Mouse (Mus musculus): ENCODE results near the gene Dbndd2. TPM values are rescaled to one million over a fixed set of nuclear protein-coding genes. Genes with fewer than 3 reads are reported as not detected.
A peak's percentile ranks its signal among the peaks of the same experiment; 100 is the strongest.

Gene Dbndd2
- polyA plus RNA-seq, 1 experiment from 2014 or later = 1.9 TPM

GRCm38 (mm10) chr2:164505619-164506347, 19.9 kb downstream of the Dbndd2 start:
- Histone ChIP-seq H3K9me3 (replicated peaks) (peaks cover 3% of the 10 kb centered on the region; the same call in 1 of the 2 replicates), H3K36me3 (peaks cover 61% of the 10 kb centered on the region), H3K9ac (no peak overlapping the region), H3K27me3 (no peaks in the 10 kb centered on the region), H3K4me1 (replicated peaks) (no peaks in the 10 kb centered on the region), H3K27ac (peak overlapping the region; percentile 26), H3K4me2 (no peak overlapping the region), H3K4me3 (replicated peaks) (no peak overlapping the region)
- ATAC-seq (ENCODE audit: low read depth) (0 out of 2 replicates have a peak, but pooled peaks have one; percentile 25), DNase-seq (no peak)
- 70% methylated on average over 4 of the region's 4 CpGs for WGBS (ENCODE audit: insufficient replicate concordance)

- H3K36me3 ChIP-seq = peaks cover 42% of the 10 kb centered on the region
- no peaks in the 10 kb centered on the region for H3K27me3 ChIP-seq
- H3K27ac ChIP-seq = no peak overlapping the region
- no peak for DNase-seq
- H3K4me1 ChIP-seq (replicated peaks) = peaks cover 9% of the 10 kb centered on the region
- no peak overlapping the region for H3K9ac ChIP-seq
- H3K4me2 ChIP-seq = no peak overlapping the region
- no peak overlapping the region for H3K4me3 ChIP-seq (replicated peaks)
- ATAC-seq (ENCODE audit: low read depth) = no peak
- 85% methylated on average over 19 of the region's 19 CpGs for WGBS (ENCODE audit: insufficient replicate concordance)
- H3K9me3 ChIP-seq (replicated peaks) = peaks cover 3% of the 10 kb centered on the region; the same call in 1 of the 2 replicates
Observed at GRCm38 (mm10) chr2:164507811-164508210, 21.9 kb downstream of the Dbndd2 start.

GRCm38 (mm10) chr2:164510621-164511190, 24.8 kb downstream of the Dbndd2 start:
- H3K4me2 ChIP-seq = no peak overlapping the region
- H3K9me3 ChIP-seq (replicated peaks) = no peaks in the 10 kb centered on the region
- H3K4me1 ChIP-seq (replicated peaks) = peaks cover 16% of the 10 kb centered on the region
- H3K4me3 ChIP-seq (replicated peaks) = no peak overlapping the region
- no peak for ATAC-seq (ENCODE audit: low read depth)
- no peaks in the 10 kb centered on the region for H3K27me3 ChIP-seq
- peaks cover 13% of the 10 kb centered on the region; the same call in 1 of the 2 replicates for H3K36me3 ChIP-seq
- 46% methylated on average over 4 of the region's 5 CpGs for WGBS (ENCODE audit: insufficient replicate concordance)
- DNase-seq = no peak
- H3K9ac ChIP-seq = no peak overlapping the region
- H3K27ac ChIP-seq = no peak overlapping the region

GRCm38 (mm10) chr2:164512121-164512909, 26.4 kb downstream of the Dbndd2 start:
- 36% methylated on average over 11 of the region's 14 CpGs for whole genome bisulfite sequencing (ENCODE audit: insufficient replicate concordance)
- Histone ChIP-seq H3K27ac (no peak overlapping the region), H3K4me2 (no peak overlapping the region), H3K9me3 (replicated peaks) (no peaks in the 10 kb centered on the region), H3K4me1 (replicated peaks) (peaks cover 16% of the 10 kb centered on the region), H3K9ac (no peak overlapping the region; the same call in 1 of the 2 replicates), H3K36me3 (peaks cover 1% of the 10 kb centered on the region; the same call in 1 of the 2 replicates), H3K27me3 (no peaks in the 10 kb centered on the region), H3K4me3 (replicated peaks) (no peak overlapping the region)
- ATAC-seq (ENCODE audit: low read depth) = peak; percentile 63
- peak; percentile 11 for DNase-seq

DNA sequence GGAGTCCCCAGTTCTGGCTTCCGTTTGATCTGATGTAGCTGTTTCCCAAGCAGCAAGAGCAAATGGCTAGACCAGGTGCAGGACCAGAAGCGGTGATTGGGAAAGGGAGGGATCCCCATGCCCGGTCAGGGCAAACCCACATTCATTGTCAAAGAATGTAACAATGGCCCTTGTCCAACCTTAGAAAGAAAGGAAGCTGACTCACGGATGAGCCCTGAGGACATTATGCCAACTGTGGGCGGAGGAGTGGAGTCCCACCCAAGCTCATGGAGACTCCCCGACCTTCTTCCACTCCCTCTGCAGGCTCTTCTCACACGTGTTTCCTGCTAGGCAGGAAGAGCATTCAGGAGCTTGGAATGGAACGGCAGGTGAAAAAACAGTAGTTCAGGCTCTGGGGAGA, 27.5 kb downstream of the Dbndd2 start:
- 48% methylated on average over 8 of the region's 8 CpGs for WGBS (ENCODE audit: insufficient replicate concordance)
- Histone ChIP-seq H3K36me3 (no peaks in the 10 kb centered on the region), H3K4me3 (replicated peaks) (no peak overlapping the region), H3K4me2 (no peak overlapping the region), H3K4me1 (replicated peaks) (peaks cover 16% of the 10 kb centered on the region), H3K9me3 (replicated peaks) (no peaks in the 10 kb centered on the region), H3K27ac (no peak overlapping the region), H3K27me3 (no peaks in the 10 kb centered on the region), H3K9ac (no peak overlapping the region)
- DNase-seq = no peak
- ATAC-seq (ENCODE audit: low read depth) = no peak

GRCm38 (mm10) chr2:164514916-164515315, 29.0 kb downstream of the Dbndd2 start:
- H3K4me1 ChIP-seq (replicated peaks) = peaks cover 16% of the 10 kb centered on the region
- H3K4me3 ChIP-seq (replicated peaks) = no peak overlapping the region
- H3K9me3 ChIP-seq (replicated peaks) = no peaks in the 10 kb centered on the region
- no peak overlapping the region for H3K27ac ChIP-seq
- H3K9ac ChIP-seq = no peak overlapping the region
- ATAC-seq (ENCODE audit: low read depth) (no peak), DNase-seq (no peak)
- H3K27me3 ChIP-seq = no peaks in the 10 kb centered on the region
- WGBS (ENCODE audit: insufficient replicate concordance) = 77% methylated on average over 3 of the region's 3 CpGs
- H3K4me2 ChIP-seq = no peak overlapping the region
- H3K36me3 ChIP-seq = no peaks in the 10 kb centered on the region

GRCm38 (mm10) chr2:164515897-164516296, 30.0 kb downstream of the Dbndd2 start:
- WGBS (ENCODE audit: insufficient replicate concordance) = 65% methylated on average over 9 of the region's 9 CpGs
- DNase-seq (no peak), ATAC-seq (ENCODE audit: low read depth) (no peak)
- no peaks in the 10 kb centered on the region; the same call in 1 of the 2 replicates for H3K27me3 ChIP-seq
- H3K4me3 ChIP-seq (replicated peaks) = no peak overlapping the region
- H3K9me3 ChIP-seq (replicated peaks) = no peaks in the 10 kb centered on the region
- no peaks in the 10 kb centered on the region for H3K36me3 ChIP-seq
- H3K27ac ChIP-seq = no peak overlapping the region
- peaks cover 16% of the 10 kb centered on the region for H3K4me1 ChIP-seq (replicated peaks)
- H3K4me2 ChIP-seq = no peak overlapping the region
- H3K9ac ChIP-seq = no peak overlapping the region

GRCm38 (mm10) chr2:164516592-164516991, 30.7 kb downstream of the Dbndd2 start:
- Histone ChIP-seq H3K36me3 (no peaks in the 10 kb centered on the region), H3K4me3 (replicated peaks) (no peak overlapping the region), H3K9ac (no peak overlapping the region), H3K9me3 (replicated peaks) (no peaks in the 10 kb centered on the region), H3K4me2 (no peak overlapping the region), H3K27ac (no peak overlapping the region), H3K4me1 (replicated peaks) (peaks cover 16% of the 10 kb centered on the region), H3K27me3 (peaks cover 3% of the 10 kb centered on the region; the same call in 1 of the 2 replicates)
- DNase-seq (no peak), ATAC-seq (ENCODE audit: low read depth) (no peak)
- 76% methylated on average over 11 of the region's 11 CpGs for WGBS (ENCODE audit: insufficient replicate concordance)

DNA sequence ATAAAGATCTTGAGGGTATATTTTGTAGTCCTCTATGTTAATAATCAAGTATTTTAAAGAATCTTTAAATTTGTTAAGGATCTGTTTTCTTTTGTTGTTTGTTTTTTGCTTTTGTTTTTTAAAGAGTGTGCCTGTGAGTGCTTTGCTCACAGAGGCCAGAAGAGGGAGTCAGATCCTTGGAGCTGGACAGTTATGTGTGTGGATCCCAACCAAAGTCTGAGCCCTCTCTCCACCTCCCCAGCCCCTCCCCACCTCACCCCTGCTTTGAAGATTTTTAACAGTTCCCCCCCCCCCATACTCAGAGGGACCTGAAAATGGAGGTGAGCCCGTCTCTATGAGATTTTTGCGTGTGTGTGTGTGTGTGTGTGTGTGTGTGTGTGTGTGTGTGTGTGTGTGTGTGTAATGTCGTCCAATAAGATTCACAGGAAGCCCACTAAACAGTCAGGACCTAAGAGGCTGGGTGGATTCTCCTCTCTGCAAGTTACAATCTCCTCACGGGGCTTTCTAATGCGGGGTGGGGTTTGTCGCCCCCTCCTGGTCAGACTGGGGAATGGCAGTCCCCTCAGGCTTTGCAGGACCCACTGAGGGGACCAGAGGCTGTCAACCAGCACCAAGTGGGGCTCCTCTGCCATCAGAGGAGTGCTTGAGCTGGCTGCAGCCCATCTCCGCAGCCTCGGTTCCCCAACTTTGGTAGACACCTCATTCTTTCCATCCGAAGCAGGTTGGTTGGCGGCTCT, 31.7 kb downstream of the Dbndd2 start:
- H3K27ac ChIP-seq = no peak overlapping the region
- peak; percentile 48; the same call in 1 of the 2 replicates for ATAC-seq (ENCODE audit: low read depth)

GRCm38 (mm10) chr2:164518266-164519170, 32.6 kb downstream of the Dbndd2 start:
- ATAC-seq (ENCODE audit: low read depth) = no peak
- no peak for DNase-seq
- Histone ChIP-seq H3K4me3 (replicated peaks) (no peak overlapping the region), H3K27me3 (peaks cover 16% of the 10 kb centered on the region; the same call in 1 of the 2 replicates), H3K9me3 (replicated peaks) (no peaks in the 10 kb centered on the region), H3K4me2 (no peak overlapping the region), H3K27ac (no peak overlapping the region), H3K9ac (no peak overlapping the region), H3K4me1 (replicated peaks) (0 out of 2 replicates have a peak, but pooled peaks cover 3% of the 10 kb centered on the region), H3K36me3 (no peaks in the 10 kb centered on the region)
- 48% methylated on average over 11 of the region's 11 CpGs for WGBS (ENCODE audit: insufficient replicate concordance)

More for the DNA sequence above, 31.7 kb downstream of the Dbndd2 start:
- Histone ChIP-seq H3K9ac (no peak overlapping the region), H3K36me3 (no peaks in the 10 kb centered on the region), H3K9me3 (replicated peaks) (no peaks in the 10 kb centered on the region), H3K27me3 (peaks cover 10% of the 10 kb centered on the region; the same call in 1 of the 2 replicates), H3K4me2 (no peak overlapping the region), H3K4me1 (replicated peaks) (peaks cover 12% of the 10 kb centered on the region), H3K4me3 (replicated peaks) (no peak overlapping the region)
- peak; percentile 48 for DNase-seq
- 32% methylated on average over 8 of the region's 10 CpGs for WGBS (ENCODE audit: insufficient replicate concordance)
